Mouse (Mus musculus) lung, embryonic 14.5 days (tissue): ENCODE measurements at regions not wholly inside any gene's neighbourhood (a gene's known extent, or its start where the extent isn't known, plus 50 kb on each side); places are given as distances from the start of the nearest gene placed in this dataset.

Source experiments
- ATAC-seq: fragments of 200-750 bp; cut with Nextera tagmentation; 2 replicates; pipeline ENCODE4 v1.8.0; 2017; ENCODE audit warnings: mild to moderate bottlenecking, moderate TSS enrichment, moderate library complexity; ENCODE audit not compliant: insufficient read depth
- DNase-seq: peaks from one replicate; pipeline ENCODE4 v3.0.0-alpha.2; 2015
- H3K27ac ChIP-seq: fragments of 300-500 bp; sonication (generic); 2 replicates; pipeline ENCODE4 v1.5.1; 2014; ENCODE audit warnings: low read depth, mild to moderate bottlenecking, moderate library complexity
- H3K27me3 ChIP-seq: fragments of 300-500 bp; sonication (generic); 2 replicates; pipeline ENCODE4 v1.6.1; 2014; ENCODE audit warnings: low read length, control low read depth; ENCODE audit not compliant: insufficient read depth
- H3K36me3 ChIP-seq: fragments of 300-500 bp; sonication (generic); 2 replicates; pipeline ENCODE4 v1.6.1; 2014; ENCODE audit warnings: control low read depth; ENCODE audit not compliant: insufficient read depth
- H3K4me1 ChIP-seq: fragments of 300-500 bp; sonication (generic); 2 replicates; pipeline ENCODE4 v1.6.1; 2014; ENCODE audit warnings: antibody characterized with exemption, control low read depth; ENCODE audit not compliant: insufficient read depth
- H3K4me2 ChIP-seq: fragments of 300-500 bp; sonication (generic); 2 replicates; pipeline ENCODE4 v1.6.1; 2014; ENCODE audit warnings: mild to moderate bottlenecking
- H3K4me3 ChIP-seq: fragments of 300-500 bp; sonication (generic); 2 replicates; pipeline ENCODE4 v1.5.1; 2014; ENCODE audit warnings: low read depth, low read length
- H3K9ac ChIP-seq: fragments of 300-500 bp; sonication (generic); 2 replicates; pipeline ENCODE4 v1.6.1; 2014
- H3K9me3 ChIP-seq: fragments of 300-500 bp; sonication (generic); 2 replicates; pipeline ENCODE4 v1.6.1; 2016; ENCODE audit warnings: low read depth, low read length, control low read depth
- CTCF ChIP-seq: IDR thresholded peaks from 2 replicates; pipeline ENCODE4 v1.5.1; 2016; ENCODE audit warnings: antibody characterized with exemption, low read depth
- WGBS: fragments of 180-500 bp; shearing (Covaris S2); extraction: QIAGEN DNeasy Blood & Tissue Kit; methylation state at CpG from one replicate; pipeline ENCODE4 v1.1.7; 2014; 5-methylcytosine and 5-hydroxymethylcytosine counted together

GRCm38 (mm10) chr13:97616919-97617318 lies 143.5 kb downstream of the Gm10260 start:
- Histone ChIP-seq H3K4me3 (no peak overlapping the region), H3K27ac (peak overlapping the region; percentile 69), H3K27me3 (no peaks in the 10 kb centered on the region), H3K9ac (no peak overlapping the region), H3K4me2 (no peak overlapping the region), H3K36me3 (no peaks in the 10 kb centered on the region), H3K4me1 (peaks cover 6% of the 10 kb centered on the region), H3K9me3 (no peaks in the 10 kb centered on the region)
- TF ChIP-seq CTCF, result no peak
- DNase-seq, result no peak
- ATAC-seq, result no peak

GRCm38 (mm10) chr13:97607221-97607723 lies 153.2 kb downstream of the Gm10260 start:
- Histone ChIP-seq H3K36me3 (no peaks in the 10 kb centered on the region), H3K9me3 (no peaks in the 10 kb centered on the region), H3K9ac (no peak overlapping the region), H3K27ac (no peak overlapping the region), H3K4me3 (no peak overlapping the region), H3K27me3 (no peaks in the 10 kb centered on the region), H3K4me1 (no peaks in the 10 kb centered on the region; the same call in 1 of the 2 replicates), H3K4me2 (no peak overlapping the region)
- peak; percentile 59 for TF ChIP-seq CTCF
- ATAC-seq (no peak), DNase-seq (peak; percentile 64)
- 36% methylated on average over 11 of the region's 11 CpGs for WGBS

GRCm38 (mm10) chr13:97604451-97604850 lies 156.0 kb downstream of the Gm10260 start:
- TF ChIP-seq CTCF, result no peak
- H3K9ac ChIP-seq, result no peak overlapping the region
- H3K9me3 ChIP-seq, result no peaks in the 10 kb centered on the region
- H3K27ac ChIP-seq, result no peak overlapping the region
- H3K4me1 ChIP-seq, result no peaks in the 10 kb centered on the region; the same call in 1 of the 2 replicates
- no peaks in the 10 kb centered on the region for H3K36me3 ChIP-seq
- ATAC-seq (no peak), DNase-seq (no peak)
- WGBS, result 78% methylated on average over 3 of the region's 3 CpGs
- no peaks in the 10 kb centered on the region for H3K27me3 ChIP-seq
- H3K4me2 ChIP-seq, result no peak overlapping the region
- H3K4me3 ChIP-seq, result no peak overlapping the region

- H3K4me3 ChIP-seq, result no peak overlapping the region
- no peak for DNase-seq
- no peak overlapping the region for H3K27ac ChIP-seq
Measured at GRCm38 (mm10) chr13:97601135-97601730, 159.2 kb downstream of the Gm10260 start.

GRCm38 (mm10) chr13:97600136-97600535 lies 160.3 kb downstream of the Gm10260 start:
- no peak overlapping the region for H3K27ac ChIP-seq
- no peaks in the 10 kb centered on the region for H3K9me3 ChIP-seq
- no peaks in the 10 kb centered on the region for H3K27me3 ChIP-seq
- 70% methylated on average over 7 of the region's 7 CpGs for WGBS
- H3K4me2 ChIP-seq, result no peak overlapping the region
- ATAC-seq (no peak), DNase-seq (no peak)
- no peak overlapping the region for H3K4me3 ChIP-seq
- TF ChIP-seq CTCF, result no peak
- no peaks in the 10 kb centered on the region for H3K4me1 ChIP-seq
- H3K36me3 ChIP-seq, result no peaks in the 10 kb centered on the region
- no peak overlapping the region for H3K9ac ChIP-seq

More at GRCm38 (mm10) chr13:97601135-97601730, 159.2 kb downstream of the Gm10260 start:
- H3K36me3 ChIP-seq, result no peaks in the 10 kb centered on the region
- TF ChIP-seq CTCF, result no peak
- no peak overlapping the region for H3K9ac ChIP-seq
- no peak overlapping the region for H3K4me2 ChIP-seq
- ATAC-seq, result no peak
- no peaks in the 10 kb centered on the region; the same call in 1 of the 2 replicates for H3K4me1 ChIP-seq
- H3K27me3 ChIP-seq, result no peaks in the 10 kb centered on the region
- no peaks in the 10 kb centered on the region for H3K9me3 ChIP-seq
- WGBS, result 89% methylated on average over 7 of the region's 7 CpGs

GRCm38 (mm10) chr13:97598507-97599431 lies 161.7 kb downstream of the Gm10260 start:
- no peak for TF ChIP-seq CTCF
- no peak overlapping the region for H3K27ac ChIP-seq
- 65% methylated on average over 15 of the region's 15 CpGs for WGBS

GRCm38 (mm10) chr13:97594851-97595250 lies 165.6 kb downstream of the Gm10260 start:
- H3K4me3 ChIP-seq, result no peak overlapping the region
- no peak overlapping the region for H3K27ac ChIP-seq
- WGBS, result 78% methylated on average over 4 of the region's 4 CpGs
- no peak for ATAC-seq
- H3K9ac ChIP-seq, result no peak overlapping the region
- no peak for DNase-seq
- no peak overlapping the region for H3K4me2 ChIP-seq
- H3K4me1 ChIP-seq, result no peaks in the 10 kb centered on the region
- H3K9me3 ChIP-seq, result no peaks in the 10 kb centered on the region
- no peaks in the 10 kb centered on the region for H3K36me3 ChIP-seq
- TF ChIP-seq CTCF, result no peak
- no peaks in the 10 kb centered on the region for H3K27me3 ChIP-seq

More at GRCm38 (mm10) chr13:97598507-97599431, 161.7 kb downstream of the Gm10260 start:
- DNase-seq (peak; percentile 34), ATAC-seq (peak; percentile 47; the same call in 1 of the 2 replicates)
- no peak overlapping the region for H3K4me3 ChIP-seq
- H3K4me2 ChIP-seq, result no peak overlapping the region
- no peaks in the 10 kb centered on the region for H3K9me3 ChIP-seq
- H3K9ac ChIP-seq, result no peak overlapping the region
- no peaks in the 10 kb centered on the region for H3K27me3 ChIP-seq
- no peaks in the 10 kb centered on the region for H3K36me3 ChIP-seq
- no peaks in the 10 kb centered on the region for H3K4me1 ChIP-seq
